Mouse (Mus musculus) forebrain, embryonic 16.5 days (tissue): ENCODE measurements around the gene Aen. TPM values are rescaled to one million over a fixed set of nuclear protein-coding genes. Genes with fewer than 3 reads are reported as not detected.
A peak's percentile ranks its signal among the peaks of the same experiment; 100 is the strongest.

ENCODE experiments used
- ATAC-seq: fragments of 200-750 bp; cut with Nextera tagmentation; 2 replicates; pipeline ENCODE4 v1.8.0; 2017; ENCODE audit warnings: mild to moderate bottlenecking, moderate library complexity
- H3K27ac ChIP-seq: fragments of 300-500 bp; sonication (generic); 2 replicates; pipeline ENCODE4 v1.5.1; 2014; ENCODE audit warnings: low read length, control low read depth
- H3K27me3 ChIP-seq: fragments of 300-500 bp; sonication (generic); replicated peaks from 2 replicates; pipeline ENCODE4 v1.6.1; 2014; ENCODE audit warnings: low read length; ENCODE audit not compliant: control insufficient read depth, insufficient read depth
- H3K36me3 ChIP-seq: fragments of 300-500 bp; sonication (generic); 2 replicates; pipeline ENCODE4 v1.6.1; 2014; ENCODE audit not compliant: control insufficient read depth, insufficient read depth
- H3K4me1 ChIP-seq: fragments of 300-500 bp; sonication (generic); replicated peaks from 2 replicates; pipeline ENCODE4 v1.6.1; 2014; ENCODE audit warnings: low read length; ENCODE audit not compliant: control insufficient read depth, insufficient read depth
- H3K4me2 ChIP-seq: fragments of 300-500 bp; sonication (generic); 2 replicates; pipeline ENCODE4 v1.6.1; 2014; ENCODE audit warnings: mild to moderate bottlenecking, low read length, control low read depth
- H3K4me3 ChIP-seq: fragments of 300-500 bp; sonication (generic); replicated peaks from 2 replicates; pipeline ENCODE4 v1.5.1; 2014; ENCODE audit warnings: mild to moderate bottlenecking, low read length, control low read depth
- H3K9ac ChIP-seq: fragments of 300-500 bp; sonication (generic); replicated peaks from 2 replicates; pipeline ENCODE4 v1.6.1; 2014; ENCODE audit warnings: low read depth, low read length, control low read depth
- H3K9me3 ChIP-seq: fragments of 300-500 bp; sonication (generic); 2 replicates; pipeline ENCODE4 v1.6.1; 2016; ENCODE audit warnings: low read length; ENCODE audit not compliant: control insufficient read depth
- WGBS: fragments of 180-500 bp; shearing (Covaris S2); extraction: QIAGEN DNeasy Blood & Tissue Kit; methylation state at CpG from one replicate; pipeline ENCODE4 v1.1.7; 2014; 5-methylcytosine and 5-hydroxymethylcytosine counted together
- microRNA-seq: library from miRNA; unstranded; fragments of <30 nt; microRNA quantifications from one replicate; pipeline ENCODE4, GENCODE M21; 2017
- polyA plus RNA-seq: library from polyadenylated mRNA; unstranded; fragments of >200 nt; fragmentation: Nextera tagmentation; extraction: Ambion mirVana; gene quantifications from 2 replicates; pipeline ENCODE4 v1.2.1, GENCODE M21; 2015

Gene Aen
- polyA plus RNA-seq, 1 experiment from 2014 or later, result 65.6 TPM

DNA sequence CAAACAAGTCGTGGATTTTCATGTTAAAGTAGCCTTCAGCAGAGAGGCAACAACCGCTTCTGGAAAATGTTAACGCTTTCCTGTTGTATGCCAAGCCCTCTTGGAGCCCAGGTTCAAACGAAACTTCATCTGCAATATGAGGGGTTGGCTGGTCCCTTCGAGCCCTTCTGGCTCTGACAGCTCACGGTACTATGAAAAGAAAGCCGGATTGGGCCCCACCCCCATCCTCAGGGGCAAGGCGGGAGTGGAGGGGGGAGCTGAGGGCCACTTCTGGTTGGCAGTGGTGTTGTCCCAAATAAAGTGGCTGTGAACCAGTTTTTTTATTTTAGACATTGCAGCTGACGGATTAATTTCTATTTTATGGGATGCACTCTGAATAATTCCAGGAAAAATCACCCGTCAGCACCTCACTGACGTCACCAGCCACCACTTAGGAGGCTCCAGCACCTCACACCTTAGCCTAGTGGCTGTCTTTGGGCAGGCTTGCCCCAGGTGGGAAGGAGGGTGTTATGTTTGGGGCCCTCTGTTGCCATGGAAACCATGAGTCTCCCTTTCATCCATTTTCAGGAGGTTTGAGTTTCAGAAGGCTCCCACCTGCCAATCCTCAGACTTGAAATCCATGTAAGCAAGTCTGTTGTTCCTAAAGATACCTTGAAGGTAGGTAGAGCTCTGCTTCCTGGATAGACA is 58.4 kb downstream of the Aen start:
- H3K4me2 ChIP-seq, result peak overlapping the region; percentile 18
- H3K9me3 ChIP-seq, result no peaks in the 10 kb centered on the region
- ATAC-seq, result no peak
- no peak overlapping the region for H3K4me3 ChIP-seq
- no peaks in the 10 kb centered on the region for H3K36me3 ChIP-seq
- H3K27ac ChIP-seq, result no peak overlapping the region
- no peak overlapping the region for H3K9ac ChIP-seq
- H3K4me1 ChIP-seq, result peaks cover 7% of the 10 kb centered on the region; the same call in 1 of the 2 replicates
- H3K27me3 ChIP-seq, result no peaks in the 10 kb centered on the region
- WGBS, result 26% methylated on average over 11 of the region's 11 CpGs

DNA sequence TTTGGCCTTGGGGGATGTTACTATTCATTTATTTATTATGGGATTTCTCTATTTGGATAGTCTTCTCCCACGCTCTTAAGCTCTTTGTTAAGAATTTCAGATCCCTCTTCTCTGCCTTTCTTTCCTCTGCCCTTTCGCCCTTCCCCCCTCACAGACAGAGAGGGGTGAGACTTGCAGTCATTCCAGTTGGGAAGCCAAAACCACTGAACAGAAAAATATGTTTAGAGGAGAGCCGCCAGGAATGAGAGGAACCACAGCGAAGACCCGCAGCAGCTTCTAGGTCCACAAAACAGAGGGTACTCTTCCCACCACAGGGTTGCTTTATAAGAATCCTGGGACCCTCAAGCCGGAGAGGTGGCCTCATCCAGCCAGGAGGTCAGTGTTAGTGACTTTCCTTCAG is 59.0 kb downstream of the Aen start:
- ATAC-seq, result no peak
- Histone ChIP-seq H3K27ac (no peak overlapping the region), H3K4me2 (no peak overlapping the region), H3K4me1 (peaks cover 7% of the 10 kb centered on the region; the same call in 1 of the 2 replicates), H3K27me3 (no peaks in the 10 kb centered on the region), H3K4me3 (no peak overlapping the region), H3K36me3 (no peaks in the 10 kb centered on the region), H3K9me3 (no peaks in the 10 kb centered on the region), H3K9ac (no peak overlapping the region)
- WGBS, result 85% methylated on average over 6 of the region's 6 CpGs

DNA sequence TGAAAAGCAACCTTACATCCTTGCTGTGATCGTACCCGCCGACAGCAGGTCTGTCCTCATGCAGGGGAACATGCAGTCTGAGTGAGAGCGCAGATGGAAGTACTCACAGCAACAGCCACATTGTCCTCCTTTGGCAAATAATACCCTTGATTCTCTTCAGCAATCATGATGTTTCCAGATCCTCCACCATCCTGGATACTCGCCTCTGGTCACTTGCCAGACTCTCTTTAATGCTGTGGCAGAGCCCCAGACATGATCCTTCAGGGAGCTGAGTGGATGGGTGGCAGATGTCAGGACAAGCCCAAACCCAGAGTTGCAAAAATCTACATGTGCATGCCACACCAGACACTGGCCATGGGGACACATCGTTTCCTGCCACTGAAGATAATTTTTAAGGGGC is 59.4 kb downstream of the Aen start:
- Histone ChIP-seq H3K4me1 (peaks cover 7% of the 10 kb centered on the region; the same call in 1 of the 2 replicates), H3K9me3 (no peaks in the 10 kb centered on the region), H3K4me3 (no peak overlapping the region), H3K36me3 (no peaks in the 10 kb centered on the region), H3K9ac (no peak overlapping the region), H3K4me2 (no peak overlapping the region), H3K27me3 (no peaks in the 10 kb centered on the region), H3K27ac (no peak overlapping the region)
- 82% methylated on average over 6 of the region's 6 CpGs for WGBS
- no peak for ATAC-seq

DNA sequence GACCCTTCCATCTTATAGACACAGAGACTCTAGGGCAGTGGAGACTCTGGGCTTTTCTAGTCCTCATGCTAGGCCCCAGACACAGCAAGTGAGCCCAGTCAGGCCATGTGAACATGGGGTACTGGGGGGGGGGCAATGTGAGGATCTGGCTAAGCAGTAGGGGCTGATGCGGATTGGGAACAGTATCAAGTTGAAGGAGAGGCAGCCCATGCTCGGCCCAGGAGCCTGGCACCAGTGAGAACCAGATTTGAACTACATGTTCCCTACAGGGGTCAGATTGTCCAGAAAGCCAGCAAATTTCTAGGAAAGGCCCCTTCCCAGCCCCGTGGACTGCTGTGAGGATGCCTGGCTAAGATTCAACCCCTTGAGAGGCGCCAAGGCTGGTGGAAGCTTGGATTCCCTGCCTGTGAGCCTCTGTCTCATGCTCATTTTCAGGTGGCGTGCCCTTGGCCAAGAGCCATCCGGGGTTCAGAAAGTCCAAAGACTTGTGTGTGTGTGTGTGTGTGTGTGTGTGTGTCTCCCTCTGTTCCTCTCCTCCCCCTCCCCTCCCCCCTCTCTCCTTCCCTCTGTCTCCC is 62.9 kb downstream of the Aen start:
- no peak for ATAC-seq
- Histone ChIP-seq H3K27ac (no peak overlapping the region), H3K4me2 (no peak overlapping the region), H3K9me3 (no peaks in the 10 kb centered on the region), H3K36me3 (no peaks in the 10 kb centered on the region), H3K4me3 (no peak overlapping the region), H3K4me1 (peaks cover 7% of the 10 kb centered on the region; the same call in 1 of the 2 replicates), H3K9ac (no peak overlapping the region), H3K27me3 (no peaks in the 10 kb centered on the region)
- 51% methylated on average over 6 of the region's 6 CpGs for WGBS

Small RNA genes within 50 kb of the gene (microRNA-seq; reads per million reads assigned to microRNA genes)
- 389 reads per million, percentile 70 among the genes with 10 or more reads in this experiment for gene Mir7-2

Other genes with a start within 250 kb of the Aen start
- gene Ntrk3, start 157.8 kb upstream of the Aen start, polyA plus RNA-seq, result 36.0 and 37.4 TPM in 2 replicates
- gene Mrps11, start 112.7 kb upstream of the Aen start, polyA plus RNA-seq, result 72.7 and 73.7 TPM in 2 replicates
- 51.9 and 52.9 TPM in 2 replicates for gene Mrpl46, start 112.3 kb upstream of the Aen start, polyA plus RNA-seq
- gene Det1, start 48.6 kb upstream of the Aen start, polyA plus RNA-seq, result 16.3 and 17.5 TPM in 2 replicates
- 2.0 TPM in 2 replicates for gene Isg20, start 17.6 kb downstream of the Aen start, polyA plus RNA-seq
- 0.10 and 1.1 TPM in 2 replicates for gene Acan, start 157.6 kb downstream of the Aen start, polyA plus RNA-seq
- 1.7 and 3.4 TPM in 2 replicates for gene Hapln3, start 235.2 kb downstream of the Aen start, polyA plus RNA-seq